Mouse (Mus musculus): Measurements from ENCODE around the gene Atf1.

Atf1 gene

GRCm38 (mm10) chr15:100227663-100228534 is at the start of gene Atf1:
Atf1 (plus strand) TSS chr15:100227819.
- peak; percentile 90 to 92 for DNase-seq

GRCm38 (mm10) chr15:100178487-100178886 is 49.1 kb upstream of the Atf1 start:
- no peak for DNase-seq

GRCm38 (mm10) chr15:100179685-100180084 is 47.9 kb upstream of the Atf1 start:
- DNase-seq: no peak

GRCm38 (mm10) chr15:100180221-100180620 is 47.4 kb upstream of the Atf1 start:
- peak in 1 of 2 experiments; percentile 5 for DNase-seq

- DNase-seq: peak; percentile 34 to 53
These were observed 45.8 kb upstream of the Atf1 start for GRCm38 (mm10) chr15:100181841-100182240.

- DNase-seq: no peak
These were observed 44.9 kb upstream of the Atf1 start for GRCm38 (mm10) chr15:100182526-100183280.

GRCm38 (mm10) chr15:100183510-100183909 is 44.1 kb upstream of the Atf1 start:
- no peak for DNase-seq

- no peak for DNase-seq
These were observed 42.7 kb upstream of the Atf1 start for GRCm38 (mm10) chr15:100184821-100185496.

GRCm38 (mm10) chr15:100186234-100186633 is 41.4 kb upstream of the Atf1 start:
- DNase-seq: no peak

GRCm38 (mm10) chr15:100186882-100187672 is 40.5 kb upstream of the Atf1 start:
- no peak for DNase-seq

- DNase-seq: no peak
These were observed 39.1 kb upstream of the Atf1 start for GRCm38 (mm10) chr15:100188542-100188941.

GRCm38 (mm10) chr15:100188962-100189404 is 38.6 kb upstream of the Atf1 start:
- no peak for DNase-seq

- DNase-seq: no peak
These were observed 37.5 kb upstream of the Atf1 start for GRCm38 (mm10) chr15:100190083-100190482.

- DNase-seq: no peak
These were observed 28.5 kb upstream of the Atf1 start for GRCm38 (mm10) chr15:100198983-100199745.

GRCm38 (mm10) chr15:100199790-100200189 is 27.8 kb upstream of the Atf1 start:
- no peak for DNase-seq

- DNase-seq: no peak
These were observed 25.8 kb upstream of the Atf1 start for GRCm38 (mm10) chr15:100201806-100202205.

- no peak for DNase-seq
These were observed 25.1 kb upstream of the Atf1 start for GRCm38 (mm10) chr15:100202431-100203015.

GRCm38 (mm10) chr15:100204574-100204973 is 23.0 kb upstream of the Atf1 start:
- DNase-seq: no peak

GRCm38 (mm10) chr15:100210013-100210412 is 17.6 kb upstream of the Atf1 start:
- DNase-seq: no peak

- DNase-seq: no peak
These were observed 14.3 kb upstream of the Atf1 start for GRCm38 (mm10) chr15:100213339-100213738.

GRCm38 (mm10) chr15:100215092-100215491 is 12.5 kb upstream of the Atf1 start:
- no peak for DNase-seq
